Mouse (Mus musculus): ENCODE measurements around the gene BC049352. TPM values are rescaled to one million over a fixed set of nuclear protein-coding genes. Genes with fewer than 3 reads are reported as not detected.

The BC049352 gene
- total RNA-seq, 1 experiment = not detected

DNA sequence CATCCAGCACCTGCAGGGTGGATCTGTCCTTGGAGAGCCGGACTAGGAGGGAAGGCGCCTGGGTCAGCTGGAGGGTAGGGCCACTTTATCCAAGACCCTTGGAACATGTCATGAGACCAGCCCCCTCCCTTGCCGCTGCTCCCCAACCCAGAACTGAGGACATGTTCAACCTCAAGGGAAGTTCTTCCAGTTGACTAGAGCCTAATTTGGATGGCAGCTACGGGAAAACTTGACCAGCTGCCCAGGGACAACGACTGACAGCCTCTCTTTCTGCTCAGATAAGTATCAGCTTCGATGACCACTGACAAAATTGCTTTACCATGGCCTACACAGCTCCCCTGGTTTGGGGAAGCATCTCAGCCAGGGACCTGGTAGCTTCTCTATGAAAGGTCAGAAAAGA, 1.5 kb downstream of the BC049352 start:
- DNase-seq (ENCODE audit: low read depth, low spot score) = no peak
- in situ Hi-C loops (cut with MboI; ENCODE audit: low sequenced_read_pairs in 2 of 2, unreplicated experiment in 2 of 2) = no loop called here

GRCm38 (mm10) chr9:45185250-45185649, 3.4 kb downstream of the BC049352 start:
- in situ Hi-C loops (cut with MboI; ENCODE audit: low sequenced_read_pairs in 2 of 2, unreplicated experiment in 2 of 2) = no loop called here
- no peak for TF ChIP-seq ZNF384 (IDR thresholded peaks at IDR 0.05; ENCODE audit: low read depth, low read length)
- no peak for TF ChIP-seq ZC3H11A (IDR thresholded peaks at IDR 0.05; ENCODE audit: borderline replicate concordance, low read depth, low read length)
- no peak for TF ChIP-seq CHD2 (IDR thresholded peaks at IDR 0.05; ENCODE audit: low read depth, low read length)
- no peak for TF ChIP-seq MAFK (IDR thresholded peaks at IDR 0.05; ENCODE audit: insufficient read depth, low read depth, low read length)
- TF ChIP-seq HCFC1 (IDR thresholded peaks at IDR 0.05; ENCODE audit: borderline replicate concordance, insufficient read depth, low read length) = no peak
- H3K27ac ChIP-seq (ENCODE audit: insufficient read depth, low read depth, low read length, poor library complexity, severe bottlenecking) = no peak overlapping the region
- no peaks in the 10 kb centered on the region for H3K4me1 ChIP-seq (ENCODE audit: control insufficient read depth in 2 of 2, insufficient read depth in 2 of 2, low read length in 2 of 2, poor library complexity in 1 of 2)
- no peak overlapping the region for H3K9ac ChIP-seq (ENCODE audit: insufficient read depth, low read depth, low read length, poor library complexity, severe bottlenecking)
- no peak overlapping the region for H3K4me3 ChIP-seq (ENCODE audit: insufficient read depth in 1 of 2, low read depth in 1 of 2, low read length in 2 of 2, poor library complexity in 1 of 2, severe bottlenecking in 1 of 2)
- no peaks in the 10 kb centered on the region for H3K9me3 ChIP-seq (ENCODE audit: control insufficient read depth, insufficient read depth, low read depth, low read length)
- no peak for DNase-seq (ENCODE audit: low read depth, low spot score)
- no peaks in the 10 kb centered on the region for H3K36me3 ChIP-seq (ENCODE audit: control insufficient read depth, insufficient read depth, low read length, poor library complexity, severe bottlenecking)

More for the DNA sequence above, 1.5 kb downstream of the BC049352 start:
- TF ChIP-seq HCFC1 (IDR thresholded peaks at IDR 0.05; ENCODE audit: borderline replicate concordance, insufficient read depth, low read length) = no peak
- no peak for TF ChIP-seq CHD2 (IDR thresholded peaks at IDR 0.05; ENCODE audit: low read depth, low read length)
- no peak for TF ChIP-seq ZNF384 (IDR thresholded peaks at IDR 0.05; ENCODE audit: low read depth, low read length)
- no peak for TF ChIP-seq ZC3H11A (IDR thresholded peaks at IDR 0.05; ENCODE audit: borderline replicate concordance, low read depth, low read length)
- TF ChIP-seq MAFK (IDR thresholded peaks at IDR 0.05; ENCODE audit: insufficient read depth, low read depth, low read length) = no peak
- H3K4me3 ChIP-seq (ENCODE audit: insufficient read depth in 1 of 2, low read depth in 1 of 2, low read length in 2 of 2, poor library complexity in 1 of 2, severe bottlenecking in 1 of 2) = no peak overlapping the region
- H3K9ac ChIP-seq (ENCODE audit: insufficient read depth, low read depth, low read length, poor library complexity, severe bottlenecking) = no peak overlapping the region
- H3K9me3 ChIP-seq (ENCODE audit: control insufficient read depth, insufficient read depth, low read depth, low read length) = no peaks in the 10 kb centered on the region
- no peak overlapping the region for H3K27ac ChIP-seq (ENCODE audit: insufficient read depth, low read depth, low read length, poor library complexity, severe bottlenecking)
- H3K4me1 ChIP-seq (ENCODE audit: control insufficient read depth in 2 of 2, insufficient read depth in 2 of 2, low read length in 2 of 2, poor library complexity in 1 of 2) = no peaks in the 10 kb centered on the region
- no peaks in the 10 kb centered on the region for H3K36me3 ChIP-seq (ENCODE audit: control insufficient read depth, insufficient read depth, low read length, poor library complexity, severe bottlenecking)

GRCm38 (mm10) chr9:45188570-45189563, 7.1 kb downstream of the BC049352 start:
- no peaks in the 10 kb centered on the region for H3K9me3 ChIP-seq (ENCODE audit: control insufficient read depth, insufficient read depth, low read depth, low read length)
- no peak overlapping the region for H3K4me3 ChIP-seq (ENCODE audit: insufficient read depth in 1 of 2, low read depth in 1 of 2, low read length in 2 of 2, poor library complexity in 1 of 2, severe bottlenecking in 1 of 2)
- in situ Hi-C loops (cut with MboI; ENCODE audit: low sequenced_read_pairs in 2 of 2, unreplicated experiment in 2 of 2) = no loop called here
- no peak overlapping the region for H3K27ac ChIP-seq (ENCODE audit: insufficient read depth, low read depth, low read length, poor library complexity, severe bottlenecking)
- H3K9ac ChIP-seq (ENCODE audit: insufficient read depth, low read depth, low read length, poor library complexity, severe bottlenecking) = no peak overlapping the region
- H3K4me1 ChIP-seq (ENCODE audit: control insufficient read depth in 2 of 2, insufficient read depth in 2 of 2, low read length in 2 of 2, poor library complexity in 1 of 2) = no peaks in the 10 kb centered on the region
- no peak for DNase-seq (ENCODE audit: low read depth, low spot score)
- no peak for TF ChIP-seq CHD2 (IDR thresholded peaks at IDR 0.05; ENCODE audit: low read depth, low read length)
- TF ChIP-seq MAFK (IDR thresholded peaks at IDR 0.05; ENCODE audit: insufficient read depth, low read depth, low read length) = no peak
- TF ChIP-seq ZC3H11A (IDR thresholded peaks at IDR 0.05; ENCODE audit: borderline replicate concordance, low read depth, low read length) = no peak
- TF ChIP-seq HCFC1 (IDR thresholded peaks at IDR 0.05; ENCODE audit: borderline replicate concordance, insufficient read depth, low read length) = no peak
- TF ChIP-seq ZNF384 (IDR thresholded peaks at IDR 0.05; ENCODE audit: low read depth, low read length) = no peak
- no peaks in the 10 kb centered on the region for H3K36me3 ChIP-seq (ENCODE audit: control insufficient read depth, insufficient read depth, low read length, poor library complexity, severe bottlenecking)

- DNase-seq (ENCODE audit: low read depth, low spot score) = no peak
- Histone ChIP-seq H3K9ac (ENCODE audit: insufficient read depth, low read depth, low read length, poor library complexity, severe bottlenecking) (no peak overlapping the region), H3K4me1 (ENCODE audit: control insufficient read depth in 2 of 2, insufficient read depth in 2 of 2, low read length in 2 of 2, poor library complexity in 1 of 2) (no peaks in the 10 kb centered on the region), H3K9me3 (ENCODE audit: control insufficient read depth, insufficient read depth, low read depth, low read length) (no peaks in the 10 kb centered on the region), H3K36me3 (ENCODE audit: control insufficient read depth, insufficient read depth, low read length, poor library complexity, severe bottlenecking) (no peaks in the 10 kb centered on the region), H3K4me3 (ENCODE audit: insufficient read depth in 1 of 2, low read depth in 1 of 2, low read length in 2 of 2, poor library complexity in 1 of 2, severe bottlenecking in 1 of 2) (no peak overlapping the region), H3K27ac (ENCODE audit: insufficient read depth, low read depth, low read length, poor library complexity, severe bottlenecking) (no peak overlapping the region)
- in situ Hi-C loops (cut with MboI; ENCODE audit: low sequenced_read_pairs in 2 of 2, unreplicated experiment in 2 of 2) = no loop called here
- TF ChIP-seq ZC3H11A (IDR thresholded peaks at IDR 0.05; ENCODE audit: borderline replicate concordance, low read depth, low read length) = no peak
- no peak for TF ChIP-seq CHD2 (IDR thresholded peaks at IDR 0.05; ENCODE audit: low read depth, low read length)
- TF ChIP-seq ZNF384 (IDR thresholded peaks at IDR 0.05; ENCODE audit: low read depth, low read length) = no peak
- no peak for TF ChIP-seq MAFK (IDR thresholded peaks at IDR 0.05; ENCODE audit: insufficient read depth, low read depth, low read length)
- TF ChIP-seq HCFC1 (IDR thresholded peaks at IDR 0.05; ENCODE audit: borderline replicate concordance, insufficient read depth, low read length) = no peak
Measured at GRCm38 (mm10) chr9:45189661-45190174, 7.9 kb downstream of the BC049352 start.

Measured in ES-E14 (cell line).